Mouse (Mus musculus): Measurements from ENCODE around the gene Mthfr. TPM values are rescaled to one million over a fixed set of nuclear protein-coding genes. Genes with fewer than 3 reads are reported as not detected.

The Mthfr gene
- polyA plus RNA-seq, 1 experiment from 2014 or later = 15.9 TPM

DNA sequence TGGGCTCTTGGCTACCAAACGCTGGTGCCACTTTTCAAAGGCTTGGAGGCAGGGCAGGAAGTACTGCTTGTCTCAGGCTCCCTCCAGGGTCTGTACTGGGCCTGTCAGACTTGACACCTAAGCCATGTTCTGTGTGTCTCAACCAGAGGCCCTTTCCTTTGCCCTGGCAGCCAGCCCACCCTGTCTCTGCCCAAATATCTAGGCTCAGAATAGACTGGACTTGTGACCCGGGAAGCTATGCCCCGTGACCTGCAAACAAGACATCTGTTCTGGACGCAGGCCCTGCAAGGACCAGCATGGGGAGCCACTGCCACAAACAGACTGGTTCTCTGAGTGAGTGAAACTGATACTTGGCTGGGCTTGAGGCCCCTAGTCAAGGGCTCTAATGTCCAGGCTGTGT is 17.9 kb downstream of the Mthfr start:
- 95% methylated on average over 4 of the region's 4 CpGs for WGBS
- H3K36me3 ChIP-seq (ENCODE audit: poor library complexity, severe bottlenecking) = peaks cover 74% of the 10 kb centered on the region
- no peak overlapping the region for H3K4me3 ChIP-seq
- no peak overlapping the region for H3K9ac ChIP-seq
- no peaks in the 10 kb centered on the region for H3K9me3 ChIP-seq (replicated peaks)
- H3K27me3 ChIP-seq = no peaks in the 10 kb centered on the region
- no peak overlapping the region for H3K4me2 ChIP-seq
- H3K27ac ChIP-seq = no peak overlapping the region
- no peak for ATAC-seq
- no peaks in the 10 kb centered on the region for H3K4me1 ChIP-seq

GRCm38 (mm10) chr4:148057661-148058209 is 18.9 kb downstream of the Mthfr start:
- no peak overlapping the region for H3K9ac ChIP-seq

DNA sequence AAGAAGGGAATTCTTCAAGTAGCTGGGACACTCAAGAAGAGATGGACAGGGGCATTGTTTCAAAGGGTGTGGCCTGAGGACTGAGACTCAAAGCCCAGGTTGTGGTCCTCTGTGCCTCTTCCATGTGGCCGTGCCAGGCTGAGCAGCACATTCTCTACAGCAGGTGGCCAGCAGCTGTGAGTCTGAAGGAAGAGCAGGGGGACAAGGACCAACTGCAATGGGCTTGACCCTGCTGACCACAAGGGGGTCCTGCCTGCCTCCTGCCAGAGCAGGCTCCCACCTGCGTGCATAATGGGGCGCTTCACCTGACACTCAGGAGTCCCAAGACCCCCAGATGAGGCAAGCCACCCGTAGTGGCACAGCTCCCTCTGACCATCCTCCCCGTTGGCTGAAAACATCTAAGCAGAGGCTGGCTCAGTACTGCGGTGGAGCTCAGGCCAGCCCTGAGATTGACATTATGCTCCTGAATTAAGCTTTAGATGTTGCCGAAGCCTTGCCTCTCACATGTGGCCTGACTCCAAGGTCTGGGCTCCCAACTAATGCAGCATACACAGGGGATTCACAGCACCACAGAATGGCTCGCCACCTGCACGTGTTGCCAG is 19.4 kb downstream of the Mthfr start:
- ATAC-seq = no peak
- WGBS = 92% methylated on average over 9 of the region's 9 CpGs
- peaks cover 59% of the 10 kb centered on the region for H3K36me3 ChIP-seq (ENCODE audit: poor library complexity, severe bottlenecking)

More at GRCm38 (mm10) chr4:148057661-148058209, 18.9 kb downstream of the Mthfr start:
- no peaks in the 10 kb centered on the region for H3K4me1 ChIP-seq
- no peak for ATAC-seq
- H3K36me3 ChIP-seq (ENCODE audit: poor library complexity, severe bottlenecking) = peaks cover 65% of the 10 kb centered on the region
- H3K4me3 ChIP-seq = no peak overlapping the region
- H3K9me3 ChIP-seq (replicated peaks) = no peaks in the 10 kb centered on the region
- no peak overlapping the region for H3K27ac ChIP-seq
- WGBS = 65% methylated on average over 5 of the region's 5 CpGs
- no peaks in the 10 kb centered on the region for H3K27me3 ChIP-seq
- no peak overlapping the region for H3K4me2 ChIP-seq

DNA sequence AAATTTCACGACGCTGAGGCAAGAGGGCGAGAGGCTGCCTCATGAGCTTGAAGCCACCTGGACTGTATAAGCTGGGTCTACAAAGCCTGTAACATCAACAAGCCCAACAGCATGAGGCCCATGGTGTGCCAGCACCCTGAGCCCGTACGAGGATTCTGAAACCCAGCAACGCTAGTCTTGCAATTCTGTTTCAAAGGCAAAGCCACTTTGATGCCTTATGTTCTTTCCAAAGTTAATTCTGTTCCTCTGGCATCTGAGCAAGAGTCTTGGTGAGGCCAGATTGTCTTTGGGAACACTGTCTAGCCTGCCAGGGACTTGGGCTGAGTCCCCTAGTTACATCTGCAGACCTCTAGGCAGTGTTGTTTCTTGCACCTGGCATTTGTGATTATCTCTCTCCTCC is 20.1 kb downstream of the Mthfr start:
- ATAC-seq = no peak
- Histone ChIP-seq H3K4me2 (no peak overlapping the region), H3K27me3 (no peaks in the 10 kb centered on the region), H3K9me3 (replicated peaks) (no peaks in the 10 kb centered on the region), H3K9ac (no peak overlapping the region), H3K4me3 (no peak overlapping the region), H3K4me1 (no peaks in the 10 kb centered on the region), H3K36me3 (ENCODE audit: poor library complexity, severe bottlenecking) (peaks cover 52% of the 10 kb centered on the region), H3K27ac (no peak overlapping the region)
- 91% methylated on average over 6 of the region's 6 CpGs for WGBS

More for the DNA sequence above, 19.4 kb downstream of the Mthfr start:
- H3K4me3 ChIP-seq = no peak overlapping the region
- no peaks in the 10 kb centered on the region for H3K27me3 ChIP-seq
- no peak overlapping the region for H3K27ac ChIP-seq
- H3K4me2 ChIP-seq = no peak overlapping the region
- H3K9me3 ChIP-seq (replicated peaks) = no peaks in the 10 kb centered on the region
- H3K9ac ChIP-seq = no peak overlapping the region
- no peaks in the 10 kb centered on the region for H3K4me1 ChIP-seq

- WGBS = 57% methylated on average over 13 of the region's 13 CpGs
- H3K36me3 ChIP-seq (ENCODE audit: poor library complexity, severe bottlenecking) = peaks cover 38% of the 10 kb centered on the region
- no peaks in the 10 kb centered on the region for H3K4me1 ChIP-seq
- peak; percentile 64; the same call in 1 of the 2 replicates for ATAC-seq
- no peak overlapping the region for H3K27ac ChIP-seq
- H3K9ac ChIP-seq = no peak overlapping the region
- H3K27me3 ChIP-seq = no peaks in the 10 kb centered on the region
- no peaks in the 10 kb centered on the region for H3K9me3 ChIP-seq (replicated peaks)
- no peak overlapping the region for H3K4me3 ChIP-seq
- H3K4me2 ChIP-seq = no peak overlapping the region
Observed at GRCm38 (mm10) chr4:148060120-148061085, 21.5 kb downstream of the Mthfr start.

DNA sequence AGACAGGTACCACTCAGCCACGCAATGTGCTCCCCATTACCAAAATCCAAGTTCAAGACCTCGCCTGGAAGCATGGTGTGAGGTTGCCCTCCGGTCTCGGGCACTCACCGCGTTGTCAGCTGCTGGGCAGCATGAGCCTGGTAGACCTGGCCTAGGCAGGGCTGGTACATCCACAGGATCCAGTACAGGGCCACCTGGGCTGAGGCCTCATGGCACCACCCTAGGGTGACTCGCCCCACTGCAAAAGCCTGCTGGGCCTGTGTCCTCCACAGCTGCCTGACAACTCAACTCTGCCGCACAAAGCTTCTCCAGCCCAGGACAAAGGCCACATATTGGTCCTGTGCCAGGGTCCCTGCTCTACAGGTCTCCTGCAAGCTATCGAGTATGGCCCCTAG is 22.2 kb downstream of the Mthfr start:
- Histone ChIP-seq H3K9ac (no peak overlapping the region), H3K4me1 (no peaks in the 10 kb centered on the region), H3K27ac (no peak overlapping the region), H3K4me3 (no peak overlapping the region), H3K27me3 (no peaks in the 10 kb centered on the region), H3K9me3 (replicated peaks) (no peaks in the 10 kb centered on the region), H3K4me2 (no peak overlapping the region), H3K36me3 (ENCODE audit: poor library complexity, severe bottlenecking) (peaks cover 31% of the 10 kb centered on the region)
- 89% methylated on average over 9 of the region's 9 CpGs for WGBS
- ATAC-seq = no peak

DNA sequence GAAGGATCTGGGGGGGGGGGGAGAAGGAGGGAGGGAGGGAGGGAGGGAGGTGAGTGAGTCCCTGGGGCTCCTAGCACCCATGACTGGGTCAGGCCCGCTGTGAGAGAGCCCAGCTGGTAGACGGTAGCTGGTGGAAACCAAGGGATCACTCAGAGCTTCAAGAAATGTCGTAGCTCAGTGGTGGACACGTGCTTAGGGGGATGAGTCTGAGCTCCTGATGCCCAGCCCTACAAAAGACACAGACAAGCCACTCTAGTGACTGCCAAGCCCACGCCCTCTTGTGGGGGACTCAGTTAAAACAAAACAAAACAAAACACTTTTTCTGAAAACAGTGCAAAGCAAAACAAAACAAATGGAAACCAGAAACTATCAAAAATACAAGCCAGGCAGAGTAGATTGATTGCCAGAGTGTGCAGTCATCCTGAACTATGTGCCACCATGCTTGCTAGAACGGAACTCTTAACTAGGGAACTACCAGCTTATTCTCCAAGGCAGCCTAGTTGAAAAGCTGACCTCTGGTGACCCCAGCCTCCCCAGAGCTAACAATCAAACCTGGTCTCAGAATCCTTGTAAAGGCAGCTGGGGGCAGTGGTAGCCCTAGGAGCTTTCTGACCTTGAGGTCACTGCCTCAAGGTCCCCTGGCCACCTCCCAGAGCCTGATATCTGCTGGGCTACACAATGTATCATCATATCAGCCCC is 27.0 kb downstream of the Mthfr start:
- ATAC-seq = no peak
- no peaks in the 10 kb centered on the region for H3K27me3 ChIP-seq
- no peak overlapping the region for H3K4me3 ChIP-seq
- no peaks in the 10 kb centered on the region for H3K4me1 ChIP-seq
- no peaks in the 10 kb centered on the region for H3K36me3 ChIP-seq (ENCODE audit: poor library complexity, severe bottlenecking)
- H3K9me3 ChIP-seq (replicated peaks) = no peaks in the 10 kb centered on the region
- no peak overlapping the region for H3K27ac ChIP-seq
- no peak overlapping the region for H3K4me2 ChIP-seq
- H3K9ac ChIP-seq = no peak overlapping the region
- WGBS = 38% methylated on average over 6 of the region's 6 CpGs

- Histone ChIP-seq H3K4me2 (no peak overlapping the region), H3K27me3 (no peaks in the 10 kb centered on the region), H3K9ac (no peak overlapping the region), H3K9me3 (replicated peaks) (no peaks in the 10 kb centered on the region), H3K4me3 (no peak overlapping the region), H3K4me1 (no peaks in the 10 kb centered on the region), H3K36me3 (ENCODE audit: poor library complexity, severe bottlenecking) (no peaks in the 10 kb centered on the region), H3K27ac (no peak overlapping the region)
- ATAC-seq = no peak
- WGBS = 66% methylated on average over 9 of the region's 9 CpGs
Observed at GRCm38 (mm10) chr4:148066401-148066744, 27.5 kb downstream of the Mthfr start.

DNA sequence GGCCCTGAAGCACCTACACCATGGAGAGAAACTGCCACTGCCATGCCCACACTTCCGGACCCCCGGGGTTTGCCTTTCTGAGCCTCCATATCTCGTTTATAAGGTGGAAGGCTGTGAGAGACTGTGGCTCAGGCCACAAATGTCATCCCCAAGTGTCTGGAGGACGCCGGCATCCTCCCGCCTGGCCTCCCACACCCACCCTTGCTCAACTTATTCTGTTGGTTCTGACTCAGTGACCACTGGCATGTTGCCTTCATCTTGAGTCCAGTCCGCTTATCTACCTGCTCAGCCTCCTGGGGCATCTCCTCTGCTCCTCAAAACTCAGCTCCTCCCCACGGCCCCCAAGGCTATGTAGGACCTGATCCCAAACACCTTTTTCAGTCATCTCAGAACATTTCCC is 28.5 kb downstream of the Mthfr start:
- no peaks in the 10 kb centered on the region for H3K9me3 ChIP-seq (replicated peaks)
- H3K4me3 ChIP-seq = no peak overlapping the region
- H3K36me3 ChIP-seq (ENCODE audit: poor library complexity, severe bottlenecking) = no peaks in the 10 kb centered on the region
- ATAC-seq = no peak
- no peaks in the 10 kb centered on the region for H3K27me3 ChIP-seq
- H3K4me1 ChIP-seq = no peaks in the 10 kb centered on the region
- no peak overlapping the region for H3K27ac ChIP-seq
- 86% methylated on average over 8 of the region's 8 CpGs for WGBS
- no peak overlapping the region for H3K4me2 ChIP-seq
- no peak overlapping the region for H3K9ac ChIP-seq

GRCm38 (mm10) chr4:148069602-148070218 is 30.8 kb downstream of the Mthfr start:
- Histone ChIP-seq H3K9ac (no peak overlapping the region), H3K4me2 (no peak overlapping the region), H3K27ac (no peak overlapping the region), H3K9me3 (replicated peaks) (no peaks in the 10 kb centered on the region), H3K4me1 (no peaks in the 10 kb centered on the region), H3K27me3 (no peaks in the 10 kb centered on the region), H3K4me3 (no peak overlapping the region), H3K36me3 (ENCODE audit: poor library complexity, severe bottlenecking) (no peaks in the 10 kb centered on the region)
- ATAC-seq = no peak
- 87% methylated on average over 9 of the region's 9 CpGs for WGBS

- Histone ChIP-seq H3K4me3 (no peak overlapping the region), H3K27ac (no peak overlapping the region), H3K4me2 (no peak overlapping the region), H3K9ac (no peak overlapping the region), H3K36me3 (ENCODE audit: poor library complexity, severe bottlenecking) (no peaks in the 10 kb centered on the region), H3K27me3 (no peaks in the 10 kb centered on the region), H3K9me3 (replicated peaks) (no peaks in the 10 kb centered on the region), H3K4me1 (peaks cover 4% of the 10 kb centered on the region; the same call in 1 of the 2 replicates)
- 68% methylated on average over 5 of the region's 5 CpGs for WGBS
- no peak for ATAC-seq
Observed at GRCm38 (mm10) chr4:148071508-148071907, 32.6 kb downstream of the Mthfr start.
